Mouse (Mus musculus): ENCODE results near the gene Rabep2. TPM values are rescaled to one million over a fixed set of nuclear protein-coding genes. Genes with fewer than 3 reads are reported as not detected.
"Not testable (repeated sequence)": the region's sequence is repeated elsewhere in the genome, so short reads cannot be mapped to it uniquely, and the experiment has no call there.

Rabep2 gene
- total RNA-seq, 2 experiments from 2014 or later, result 10.9 to 12.5 TPM

DNA sequence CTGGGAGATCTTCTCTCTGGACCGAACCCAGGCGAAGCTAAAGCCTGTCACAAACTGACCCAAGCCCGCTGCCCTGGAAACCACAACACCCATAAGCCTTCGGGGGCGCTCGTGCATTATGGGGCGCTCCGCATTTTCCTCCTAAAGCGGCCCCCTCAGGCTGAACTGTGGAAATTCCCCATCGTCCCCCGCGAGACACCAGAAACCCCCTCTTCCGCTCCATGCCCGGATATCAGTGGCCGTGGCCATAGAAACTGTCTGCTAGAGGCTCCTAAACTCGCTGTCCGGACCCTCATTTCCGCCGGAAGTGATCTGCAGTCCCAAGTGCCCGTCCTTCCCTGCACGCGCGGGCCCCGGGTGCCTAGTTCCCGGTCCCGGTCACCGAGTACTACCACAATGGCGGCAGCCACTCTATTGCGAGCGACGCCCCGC lies 58.5 kb downstream of the Rabep2 start, which contains the start of gene Tufm:
TSS of gene Tufm (plus strand) at position 310 of the 432 bp plus-strand sequence.
- intact Hi-C loops (cut with DNase I), result no loop called here
- DNase-seq, result peak; percentile 97 to 98

- DNase-seq; intact Hi-C loops (cut with DNase I): not testable (repeated sequence)
Observed at GRCm38 (mm10) chr7:126487617-126488385, 59.2 kb downstream of the Rabep2 start.

DNA sequence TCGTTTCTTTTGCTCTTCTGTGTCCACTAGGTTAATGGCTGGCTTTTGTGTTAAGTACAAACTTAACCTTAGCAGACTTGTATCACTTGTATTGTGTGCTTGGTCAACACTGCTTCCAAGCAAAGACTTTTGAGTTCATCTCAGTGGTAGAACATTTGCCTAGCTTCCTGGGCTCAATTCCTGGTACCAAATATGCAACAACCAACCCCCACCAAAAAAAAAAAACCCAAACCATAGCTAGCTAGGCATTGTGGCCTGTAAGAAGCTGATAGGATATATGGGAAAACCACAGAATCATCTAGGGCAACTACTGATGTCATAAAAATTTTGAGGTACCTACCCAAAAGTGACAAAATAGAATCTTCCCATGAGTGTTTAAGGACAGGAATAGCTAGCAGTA lies 62.4 kb downstream of the Rabep2 start:
- DNase-seq, result no peak
- intact Hi-C loops (cut with DNase I), result loop anchor here (1.0 kb wide), 1 partner anchor 9 kb away; no protein-coding TSS in a partner anchor

- intact Hi-C loops (cut with DNase I), result loop anchor here (1.0 kb wide), 1 partner anchor 8 kb away; no protein-coding TSS in a partner anchor
- no peak for DNase-seq
Observed at GRCm38 (mm10) chr7:126491973-126492372, 63.4 kb downstream of the Rabep2 start.

- intact Hi-C loops (cut with DNase I), result no loop called here
Observed at GRCm38 (mm10) chr7:126494120-126494519, 65.6 kb downstream of the Rabep2 start.

DNA sequence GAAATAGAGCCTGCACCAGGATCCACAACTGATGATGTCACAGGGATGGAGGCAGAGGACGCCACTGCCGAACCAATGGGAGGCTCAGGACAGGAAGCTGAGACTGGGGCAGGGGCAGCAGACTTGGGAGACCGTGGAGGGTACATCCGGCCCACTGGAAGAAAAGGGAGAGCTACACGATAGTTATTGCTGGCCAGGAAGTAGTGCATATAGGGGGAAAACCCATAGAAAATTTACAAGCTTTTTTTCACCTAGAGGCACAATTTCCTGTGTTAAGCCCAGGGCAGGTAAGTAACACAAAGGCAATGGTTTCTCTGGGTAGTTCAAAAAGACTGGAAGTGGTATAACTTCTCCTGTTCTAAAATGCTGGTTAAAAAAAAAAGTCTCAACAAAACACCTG lies 67.9 kb downstream of the Rabep2 start:
- intact Hi-C loops (cut with DNase I), result no loop called here
- no peak for DNase-seq

More at GRCm38 (mm10) chr7:126494120-126494519, 65.6 kb downstream of the Rabep2 start:
- DNase-seq, result no peak

- no peak for DNase-seq
- intact Hi-C loops (cut with DNase I), result no loop called here
Observed at GRCm38 (mm10) chr7:126497966-126498365, 69.4 kb downstream of the Rabep2 start.

Other genes with a start within 250 kb of the Rabep2 start
- gene Xpo6, start 228.3 kb upstream of the Rabep2 start, total RNA-seq (2021), result 10 to 100 TPM; 39.7 to 41.4 TPM
- gene Sbk1, start 156.1 kb upstream of the Rabep2 start, total RNA-seq (2021), result 10 to 100 TPM; 68.7 to 77.1 TPM
- 1 to 10 TPM in 1 of 2 experiments, under 1 TPM in 1; 0.84 to 1.6 TPM for gene Lat, start 59.2 kb upstream of the Rabep2 start, total RNA-seq (2021)
- gene Spns1, start 51.3 kb upstream of the Rabep2 start, total RNA-seq (2021), result 10 to 100 TPM; 34.8 to 41.2 TPM
- gene Nfatc2ip, start 32.0 kb upstream of the Rabep2 start, total RNA-seq (2021), result 1 to 10 TPM; 6.1 to 7.0 TPM
- 1 to 10 TPM in 1 of 2 experiments, under 1 TPM in 1; 0.50 to 1.2 TPM for gene Cd19, start 13.9 kb upstream of the Rabep2 start, total RNA-seq (2021)
- gene Atp2a1, start 34.3 kb downstream of the Rabep2 start, total RNA-seq (2021), result under 1 TPM; 0.77 to 0.82 TPM
- gene Sh2b1, start 46.7 kb downstream of the Rabep2 start, total RNA-seq (2021), result 10 to 100 TPM; 46.1 to 46.7 TPM
- gene Tufm, start 58.6 kb downstream of the Rabep2 start, total RNA-seq (2021), result 100 to 1,000 TPM; 245 to 251 TPM
- gene Atxn2l, start 74.7 kb downstream of the Rabep2 start, total RNA-seq (2021), result 10 to 100 TPM; 54.2 to 54.5 TPM
- gene Eif3c, start 137.7 kb downstream of the Rabep2 start, total RNA-seq (2021), result 100 to 1,000 TPM; 149 to 159 TPM
- gene Apobr, start 156.2 kb downstream of the Rabep2 start, total RNA-seq (2021), result under 1 TPM; 0.69 to 0.81 TPM
- 10 to 100 TPM; 14.7 to 16.6 TPM for gene Cln3, start 157.1 kb downstream of the Rabep2 start, total RNA-seq (2021)
- gene Il27, start 166.2 kb downstream of the Rabep2 start, total RNA-seq (2021), result not detected
- 10 to 100 TPM in 1 of 2 experiments, 1 to 10 TPM in 1; 7.2 to 10.5 TPM for gene Nupr1, start 202.1 kb downstream of the Rabep2 start, total RNA-seq (2021)
- gene Sgf29, start 220.6 kb downstream of the Rabep2 start, total RNA-seq (2021), result 10 to 100 TPM; 26.0 to 32.0 TPM
- 10 to 100 TPM; 12.0 to 32.5 TPM for gene Sult1a1, start 247.7 kb downstream of the Rabep2 start, total RNA-seq (2021)